Comparison of ENCODE assay signal across 8 mouse cellular contexts in genomic region chr11:95676307-95676706, GRCm38 (mm10). TPM values are rescaled to one million over a fixed set of nuclear protein-coding genes. Genes with fewer than 3 reads are reported as not detected.
A peak's percentile ranks its signal among the peaks of the same experiment; 100 is the strongest.
DNase-seq lines count a peak whose midpoint lies in the region.

No protein-coding gene starts in this region.

- peak; percentile 42 for DNase-seq in layer of hippocampus, adult 11-12 months (ENCODE audit: low spot score)
- no peak for DNase-seq in layer of hippocampus, adult 9-10 months (ENCODE audit: low spot score)
- peak; percentile 94 for DNase-seq in embryo, embryonic 10 days (ENCODE audit: low spot score)
- DNase-seq in heart, postnatal 4 days = peak; percentile 77
- peak; percentile 56 to 69 for DNase-seq in layer of hippocampus, postnatal 10 days (ENCODE audit: low spot score in 2 of 2)
- peak; percentile 24 for DNase-seq in lung, postnatal 25 days (ENCODE audit: low spot score)
- DNase-seq in right cerebral cortex, postnatal 10 days (ENCODE audit: low spot score in 2 of 2) = peak; percentile 75 to 83
- no peak for DNase-seq in Muller cell, postnatal 12 days (ENCODE audit: inconsistent ontology term)

RNA-seq across cellular contexts. Expression of gene Phb, which starts 9.6 kb away (rescaled TPM):
- 100 to 1,000 TPM; 304 to 319 TPM for total RNA-seq in heart, postnatal 4 days (2021)
- 100 to 1,000 TPM; 110 to 124 TPM for total RNA-seq in layer of hippocampus, postnatal 10 days (2021)

RNA-seq across cellular contexts. Expression of gene Zfp652, which starts 36.2 kb away (rescaled TPM):
- total RNA-seq in heart, postnatal 4 days (2021) = 10 to 100 TPM; 42.8 to 48.2 TPM
- total RNA-seq in layer of hippocampus, postnatal 10 days (2021) = 10 to 100 TPM; 51.1 to 52.1 TPM

RNA-seq across cellular contexts. Expression of gene B130006D01Rik, which starts 47.1 kb away (rescaled TPM):
- 1 to 10 TPM in 1 of 2 experiments, under 1 TPM in 1; 0.57 to 1.1 TPM for total RNA-seq in heart, postnatal 4 days (2021)
- 1 to 10 TPM; 1.6 to 1.8 TPM for total RNA-seq in layer of hippocampus, postnatal 10 days (2021)

Comparison
In these comparisons a context has a peak if more than half of its experiments do, and no peak if none do; other contexts are left out.
1. DNase-seq: peak in layer of hippocampus, adult 11-12 months (single experiment), embryo, embryonic 10 days (single experiment), heart, postnatal 4 days (single experiment), layer of hippocampus, postnatal 10 days (2 of 2), lung, postnatal 25 days (single experiment) and right cerebral cortex, postnatal 10 days (2 of 2); none in layer of hippocampus, adult 9-10 months (single experiment) and Muller cell, postnatal 12 days (single experiment).